In genomic region chr17:80977245-80977644, GRCm38 (mm10) we compare ENCODE assay signal across 25 mouse cellular contexts. TPM values are rescaled to one million over a fixed set of nuclear protein-coding genes. Genes with fewer than 3 reads are reported as not detected.
DNase-seq lines count a peak whose midpoint lies in the region; ATAC-seq and TF ChIP-seq lines count a peak whose summit lies in the region.
"Had no signal": no experiment of that assay in that cellular context is flagged by ENCODE, and none has a peak within 500 bp of the region (broad histone marks: within the 10 kb centered on the region; RNA-seq: fewer than 3 reads in every experiment).

No protein-coding gene starts in this region.

- ATAC-seq in liver, embryonic 15.5 days (ENCODE audit: insufficient read depth) = no peak
- no peak; the same call in 1 of the 2 replicates for ATAC-seq in liver, embryonic 12.5 days
- ATAC-seq in lung, postnatal 0 days = peak; percentile 28; the same call in 1 of the 2 replicates
- ATAC-seq in stomach, postnatal 0 days (ENCODE audit: low FRiP score, low TSS enrichment) = peak; percentile 84
- ATAC-seq: CD4-positive, CD25-positive, alpha-beta regulatory T cell, adult 4 months; forebrain, embryonic 14.5 days; midbrain, embryonic 16.5 days had no signal

- no peak for TF ChIP-seq CTCF in lung, postnatal 0 days (IDR thresholded peaks at IDR 0.05)
- no peak for TF ChIP-seq CTCF in stomach, postnatal 0 days (IDR thresholded peaks at IDR 0.05; ENCODE audit: low read depth)

- 58% methylated on average over 5 of the region's 5 CpGs for WGBS in liver, embryonic 15.5 days (ENCODE audit: insufficient replicate concordance)
- 69% methylated on average over 5 of the region's 5 CpGs for WGBS in liver, embryonic 12.5 days (ENCODE audit: insufficient replicate concordance)
- 60% methylated on average over 5 of the region's 5 CpGs for WGBS in lung, postnatal 0 days
- 56% methylated on average over 5 of the region's 5 CpGs for WGBS in stomach, postnatal 0 days

- H3K36me3 ChIP-seq in liver, embryonic 15.5 days (replicated peaks) = no peaks in the 10 kb centered on the region
- H3K36me3 ChIP-seq in liver, embryonic 12.5 days = no peaks in the 10 kb centered on the region
- no peaks in the 10 kb centered on the region for H3K36me3 ChIP-seq in lung, postnatal 0 days (ENCODE audit: insufficient read depth, low read length)
- H3K36me3 ChIP-seq in stomach, postnatal 0 days (ENCODE audit: control insufficient read depth, insufficient read depth, low read length) = no peaks in the 10 kb centered on the region
- H3K36me3 ChIP-seq: embryonic facial prominence, embryonic 12.5 days; heart, embryonic 10.5 days; heart, embryonic 15.5 days; hindbrain, embryonic 13.5 days; limb, embryonic 12.5 days; liver, embryonic 13.5 days; neural tube, embryonic 13.5 days had no signal

- no peaks in the 10 kb centered on the region for H3K9me3 ChIP-seq in liver, embryonic 15.5 days (replicated peaks)
- H3K9me3 ChIP-seq in liver, embryonic 12.5 days (replicated peaks) = no peaks in the 10 kb centered on the region; the same call in 1 of the 2 replicates
- no peaks in the 10 kb centered on the region for H3K9me3 ChIP-seq in lung, postnatal 0 days (ENCODE audit: low read length)
- no peaks in the 10 kb centered on the region for H3K9me3 ChIP-seq in stomach, postnatal 0 days (ENCODE audit: control insufficient read depth, low read length)
- H3K9me3 ChIP-seq: embryonic facial prominence, embryonic 12.5 days; heart, embryonic 10.5 days; heart, embryonic 15.5 days; hindbrain, embryonic 13.5 days; limb, embryonic 12.5 days; liver, embryonic 13.5 days; neural tube, embryonic 13.5 days had no signal

- peak; percentile 33 for DNase-seq in kidney, adult 9 months
- no peak for DNase-seq in kidney, adult 8-10 months
- DNase-seq in lung, postnatal 0 days (ENCODE audit: low spot score) = peak; percentile 44
- DNase-seq in lung, postnatal 36 days = no peak
- DNase-seq in stomach, postnatal 0 days (ENCODE audit: low spot score) = no peak
- no peak for DNase-seq in Muller cell, postnatal 12 days (ENCODE audit: inconsistent ontology term)
- DNase-seq: adrenal gland, postnatal 25 days; cerebellum, adult 11-12 months; cerebellum, adult 9-11 months; embryo, embryonic 11 days; gastrocnemius, postnatal 14 days; liver, embryonic 13.5 days; lung, postnatal 14 days had no signal

- H3K4me3 ChIP-seq in liver, embryonic 15.5 days (replicated peaks) = no peak overlapping the region
- no peak overlapping the region for H3K4me3 ChIP-seq in liver, embryonic 12.5 days
- H3K4me3 ChIP-seq in lung, postnatal 0 days (ENCODE audit: low read depth, low read length) = no peak overlapping the region
- H3K4me3 ChIP-seq in stomach, postnatal 0 days (ENCODE audit: low read depth, low read length) = no peak overlapping the region
- H3K4me3 ChIP-seq: embryonic facial prominence, embryonic 12.5 days; heart, embryonic 10.5 days; heart, embryonic 15.5 days; hindbrain, embryonic 13.5 days; limb, embryonic 12.5 days; liver, embryonic 13.5 days; neural tube, embryonic 13.5 days had no signal

- no peaks in the 10 kb centered on the region for H3K27me3 ChIP-seq in liver, embryonic 15.5 days
- no peaks in the 10 kb centered on the region for H3K27me3 ChIP-seq in liver, embryonic 12.5 days (replicated peaks)
- H3K27me3 ChIP-seq in lung, postnatal 0 days (replicated peaks; ENCODE audit: insufficient read depth, low read length) = no peaks in the 10 kb centered on the region
- H3K27me3 ChIP-seq in stomach, postnatal 0 days (ENCODE audit: control insufficient read depth, insufficient read depth, low read length) = no peaks in the 10 kb centered on the region
- H3K27me3 ChIP-seq: embryonic facial prominence, embryonic 12.5 days; heart, embryonic 15.5 days; hindbrain, embryonic 13.5 days; limb, embryonic 12.5 days; liver, embryonic 13.5 days; neural tube, embryonic 13.5 days had no signal

- H3K4me2 ChIP-seq in liver, embryonic 15.5 days = 0 out of 2 replicates have a peak overlapping the region, but pooled peaks have one; percentile 11
- no peak overlapping the region for H3K4me2 ChIP-seq in liver, embryonic 12.5 days
- peak overlapping the region; percentile 33 for H3K4me2 ChIP-seq in lung, postnatal 0 days (replicated peaks; ENCODE audit: low read depth, low read length)
- H3K4me2 ChIP-seq in stomach, postnatal 0 days (replicated peaks; ENCODE audit: low read depth) = no peak overlapping the region
- H3K4me2 ChIP-seq: embryonic facial prominence, embryonic 12.5 days; heart, embryonic 15.5 days; hindbrain, embryonic 13.5 days; limb, embryonic 12.5 days; liver, embryonic 13.5 days; midbrain, embryonic 11.5 days; neural tube, embryonic 13.5 days had no signal

- no peaks in the 10 kb centered on the region for H3K4me1 ChIP-seq in liver, embryonic 15.5 days (replicated peaks)
- no peaks in the 10 kb centered on the region for H3K4me1 ChIP-seq in liver, embryonic 12.5 days
- H3K4me1 ChIP-seq in lung, postnatal 0 days (ENCODE audit: insufficient read depth, low read depth, low read length) = peaks cover 6% of the 10 kb centered on the region; the same call in 1 of the 2 replicates
- no peaks in the 10 kb centered on the region for H3K4me1 ChIP-seq in stomach, postnatal 0 days (replicated peaks; ENCODE audit: control insufficient read depth, insufficient read depth)
- H3K4me1 ChIP-seq: liver, embryonic 13.5 days had no signal

- H3K9ac ChIP-seq in liver, embryonic 15.5 days = no peak overlapping the region
- H3K9ac ChIP-seq in liver, embryonic 12.5 days = no peak overlapping the region
- no peak overlapping the region for H3K9ac ChIP-seq in lung, postnatal 0 days (replicated peaks; ENCODE audit: low read depth)
- no peak overlapping the region for H3K9ac ChIP-seq in stomach, postnatal 0 days (ENCODE audit: low read length)
- H3K9ac ChIP-seq: embryonic facial prominence, embryonic 12.5 days; heart, embryonic 15.5 days; hindbrain, embryonic 13.5 days; limb, embryonic 12.5 days; liver, embryonic 13.5 days; neural tube, embryonic 13.5 days had no signal

- TF ChIP-seq EP300 in lung, postnatal 0 days (IDR thresholded peaks at IDR 0.05) = no peak
- no peak for TF ChIP-seq EP300 in stomach, postnatal 0 days (optimal IDR thresholded peaks at IDR 0.05)

- no peak overlapping the region for H3K27ac ChIP-seq in liver, embryonic 15.5 days (replicated peaks)
- no peak overlapping the region for H3K27ac ChIP-seq in liver, embryonic 12.5 days
- no peak overlapping the region for H3K27ac ChIP-seq in lung, postnatal 0 days (ENCODE audit: low read length)
- no peak overlapping the region for H3K27ac ChIP-seq in stomach, postnatal 0 days (replicated peaks)
- H3K27ac ChIP-seq: embryonic facial prominence, embryonic 12.5 days; heart, embryonic 10.5 days; heart, embryonic 15.5 days; hindbrain, embryonic 13.5 days; limb, embryonic 12.5 days; liver, embryonic 13.5 days; neural tube, embryonic 13.5 days had no signal

RNA-seq across cellular contexts. Expression of gene Tmem178, which starts 32.8 kb away (rescaled TPM):
- polyA plus RNA-seq in liver, embryonic 15.5 days (2015; fragmentation: Nextera tagmentation; extraction: Ambion mirVana) = 0.23 and 0.28 TPM in 2 replicates
- polyA plus RNA-seq in liver, embryonic 12.5 days (2016; fragmentation: Nextera tagmentation; extraction: Ambion mirVana) = 0.82 and 0.84 TPM in 2 replicates
- polyA plus RNA-seq in lung, postnatal 0 days (2015; fragmentation: Nextera tagmentation; extraction: Ambion mirVana) = 21.6 and 23.1 TPM in 2 replicates
- polyA plus RNA-seq in stomach, postnatal 0 days (2015; fragmentation: Nextera tagmentation; extraction: Ambion mirVana) = 1.8 and 2.0 TPM in 2 replicates
- polyA plus RNA-seq: CD4-positive, CD25-positive, alpha-beta regulatory T cell, adult 4 months had no signal

Comparison
In these comparisons a context has a peak if more than half of its experiments do, and no peak if none do; other contexts are left out.
1. DNase-seq: peak in kidney, adult 9 months (single experiment) and lung, postnatal 0 days (single experiment); none in kidney, adult 8-10 months (0 of 2), lung, postnatal 36 days (single experiment), stomach, postnatal 0 days (single experiment) and Muller cell, postnatal 12 days (single experiment).
2. H3K4me2 ChIP-seq: peak in liver, embryonic 15.5 days (single experiment) and lung, postnatal 0 days (single experiment); none in liver, embryonic 12.5 days (single experiment) and stomach, postnatal 0 days (single experiment).
3. ATAC-seq: peak in lung, postnatal 0 days (single experiment) and stomach, postnatal 0 days (single experiment); none in liver, embryonic 15.5 days (single experiment) and liver, embryonic 12.5 days (single experiment).